Mouse (Mus musculus): ENCODE measurements around the gene Mrps5. TPM values are rescaled to one million over a fixed set of nuclear protein-coding genes. Genes with fewer than 3 reads are reported as not detected.

Gene Mrps5
- polyA plus RNA-seq, 1 experiment from 2014 or later, result 149 TPM

DNA sequence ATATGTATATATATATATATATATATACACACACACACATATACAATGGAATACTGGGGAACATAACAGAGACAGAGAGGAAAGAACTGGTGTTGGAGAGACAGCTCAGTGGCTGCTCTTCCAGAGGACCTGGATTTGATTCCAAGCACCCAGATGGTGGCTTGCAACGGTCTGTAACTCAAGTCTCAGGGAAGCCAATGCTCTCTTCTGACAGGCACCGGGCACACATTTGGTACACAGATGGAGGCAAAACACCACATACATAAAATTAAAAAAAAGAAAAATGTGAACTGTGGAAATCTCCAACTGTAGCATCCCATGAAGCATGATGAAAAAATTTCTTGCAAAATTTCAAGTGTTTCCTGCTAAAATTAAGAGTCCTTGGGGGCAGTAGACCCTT is 37.8 kb downstream of the Mrps5 start:
- Histone ChIP-seq H3K9ac (no peak overlapping the region), H3K4me1 (no peaks in the 10 kb centered on the region), H3K27ac (no peak overlapping the region), H3K4me2 (replicated peaks) (no peak overlapping the region), H3K27me3 (replicated peaks) (no peaks in the 10 kb centered on the region), H3K9me3 (no peaks in the 10 kb centered on the region), H3K36me3 (no peaks in the 10 kb centered on the region), H3K4me3 (no peak overlapping the region)
- 90% methylated on average over 2 of the region's 2 CpGs for WGBS
- ATAC-seq (ENCODE audit: low FRiP score, low read depth), result no peak

DNA sequence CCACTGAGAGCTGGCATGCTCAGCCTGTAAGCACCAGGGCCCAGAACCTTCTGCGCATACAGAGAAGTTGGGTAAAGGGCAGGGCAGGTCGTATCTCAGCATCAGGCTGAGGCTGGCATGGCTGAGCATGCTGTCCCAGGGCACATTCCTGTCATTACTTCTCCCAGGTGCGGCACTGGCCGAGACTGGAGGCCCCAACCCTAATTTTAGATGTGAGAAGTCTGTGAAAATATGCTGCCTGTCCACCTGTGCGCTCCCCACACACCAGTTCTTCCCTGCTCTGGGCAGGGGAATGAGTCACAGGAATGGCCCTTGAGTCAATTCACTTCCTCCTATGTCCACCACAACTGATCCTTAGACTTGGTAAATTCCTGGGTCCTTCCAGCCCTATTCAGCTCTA is 38.6 kb downstream of the Mrps5 start:
- ATAC-seq (ENCODE audit: low FRiP score, low read depth), result no peak
- Histone ChIP-seq H3K9me3 (no peaks in the 10 kb centered on the region), H3K4me1 (no peaks in the 10 kb centered on the region), H3K9ac (no peak overlapping the region), H3K4me3 (no peak overlapping the region), H3K27ac (no peak overlapping the region), H3K27me3 (replicated peaks) (no peaks in the 10 kb centered on the region), H3K4me2 (replicated peaks) (no peak overlapping the region), H3K36me3 (no peaks in the 10 kb centered on the region)
- WGBS, result 81% methylated on average over 5 of the region's 5 CpGs

DNA sequence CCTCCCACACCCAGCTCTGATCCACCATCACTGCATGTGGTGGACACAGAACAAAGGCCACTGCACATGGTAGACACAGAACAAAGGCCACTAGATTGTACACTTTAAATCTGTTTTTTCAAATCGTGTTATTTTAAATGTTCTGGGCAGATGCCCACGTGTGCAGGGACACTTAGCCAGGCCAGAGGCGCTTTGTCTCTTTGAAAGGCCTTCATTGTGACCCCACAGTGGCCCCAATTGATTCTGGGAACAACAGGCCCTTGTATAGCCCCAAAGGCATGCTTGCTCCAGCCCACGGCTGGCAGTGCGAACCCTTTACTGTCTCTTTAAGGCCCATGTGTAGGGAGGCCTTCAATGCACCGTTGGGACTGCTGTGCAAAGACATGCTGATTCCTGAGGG is 40.3 kb downstream of the Mrps5 start:
- H3K4me3 ChIP-seq, result no peak overlapping the region
- H3K4me1 ChIP-seq, result no peaks in the 10 kb centered on the region
- no peaks in the 10 kb centered on the region for H3K9me3 ChIP-seq
- H3K27me3 ChIP-seq (replicated peaks), result no peaks in the 10 kb centered on the region
- H3K9ac ChIP-seq, result no peak overlapping the region
- H3K27ac ChIP-seq, result no peak overlapping the region
- no peaks in the 10 kb centered on the region for H3K36me3 ChIP-seq
- ATAC-seq (ENCODE audit: low FRiP score, low read depth), result no peak
- H3K4me2 ChIP-seq (replicated peaks), result no peak overlapping the region
- 35% methylated on average over 6 of the region's 6 CpGs for WGBS

DNA sequence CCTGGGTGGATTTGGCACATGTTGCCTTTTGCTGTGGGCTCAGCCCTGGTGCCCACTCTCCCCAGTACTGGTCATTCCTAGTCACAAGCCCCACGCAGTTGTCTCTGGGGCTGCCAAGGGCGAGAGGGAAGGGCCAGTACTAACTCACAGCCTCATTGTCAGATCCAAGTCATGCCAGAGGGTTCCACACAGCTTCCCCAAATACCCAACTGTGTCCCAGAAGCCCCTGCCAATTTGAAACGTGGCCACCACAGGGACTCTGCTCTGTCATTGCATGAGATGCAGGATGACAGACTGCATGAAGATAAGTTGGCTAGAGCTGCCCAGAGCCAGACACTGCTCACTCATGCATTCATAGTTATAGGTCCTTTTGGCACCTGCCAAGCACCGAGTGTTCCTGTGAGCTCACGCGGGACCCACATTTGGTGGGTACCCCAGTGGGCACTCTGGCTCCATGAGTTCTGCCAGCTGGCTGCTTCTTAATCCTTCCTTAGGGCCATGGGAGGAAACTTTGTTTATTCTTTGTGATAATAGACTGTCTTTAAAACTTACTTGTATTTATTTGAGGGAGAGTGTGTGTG is 41.1 kb downstream of the Mrps5 start:
- no peak overlapping the region for H3K9ac ChIP-seq
- ATAC-seq (ENCODE audit: low FRiP score, low read depth), result no peak
- 83% methylated on average over 6 of the region's 6 CpGs for WGBS

DNA sequence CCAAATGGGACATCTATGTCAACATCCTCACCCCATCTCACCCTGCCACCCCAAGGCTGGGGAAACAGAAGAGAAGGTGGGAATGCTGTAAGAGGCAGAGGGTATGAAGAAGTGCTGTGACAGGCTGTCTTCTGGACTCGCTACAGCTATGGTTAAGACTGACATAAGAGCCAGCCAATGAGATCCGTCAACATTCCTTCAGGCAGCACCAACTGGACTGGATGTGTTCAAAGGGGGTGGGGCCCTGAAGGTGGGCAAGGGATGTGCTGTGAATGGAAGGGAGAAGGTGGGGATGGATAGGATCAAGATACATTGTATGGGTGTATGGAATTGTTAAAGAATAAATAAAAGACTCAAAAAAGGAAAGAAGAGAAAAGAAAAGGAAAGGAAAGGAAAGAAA is 45.6 kb downstream of the Mrps5 start:
- H3K27ac ChIP-seq, result no peak overlapping the region
- H3K9me3 ChIP-seq, result no peaks in the 10 kb centered on the region
- 72% methylated on average over 2 of the region's 2 CpGs for WGBS
- H3K9ac ChIP-seq, result no peak overlapping the region
- H3K4me1 ChIP-seq, result no peaks in the 10 kb centered on the region
- ATAC-seq (ENCODE audit: low FRiP score, low read depth), result no peak
- no peak overlapping the region for H3K4me2 ChIP-seq (replicated peaks)
- H3K36me3 ChIP-seq, result no peaks in the 10 kb centered on the region
- H3K27me3 ChIP-seq (replicated peaks), result no peaks in the 10 kb centered on the region
- H3K4me3 ChIP-seq, result no peak overlapping the region

More for the DNA sequence above, 41.1 kb downstream of the Mrps5 start:
- no peaks in the 10 kb centered on the region for H3K9me3 ChIP-seq
- H3K27ac ChIP-seq, result no peak overlapping the region
- no peak overlapping the region for H3K4me2 ChIP-seq (replicated peaks)
- H3K36me3 ChIP-seq, result no peaks in the 10 kb centered on the region
- no peak overlapping the region for H3K4me3 ChIP-seq
- H3K27me3 ChIP-seq (replicated peaks), result no peaks in the 10 kb centered on the region
- no peaks in the 10 kb centered on the region for H3K4me1 ChIP-seq

DNA sequence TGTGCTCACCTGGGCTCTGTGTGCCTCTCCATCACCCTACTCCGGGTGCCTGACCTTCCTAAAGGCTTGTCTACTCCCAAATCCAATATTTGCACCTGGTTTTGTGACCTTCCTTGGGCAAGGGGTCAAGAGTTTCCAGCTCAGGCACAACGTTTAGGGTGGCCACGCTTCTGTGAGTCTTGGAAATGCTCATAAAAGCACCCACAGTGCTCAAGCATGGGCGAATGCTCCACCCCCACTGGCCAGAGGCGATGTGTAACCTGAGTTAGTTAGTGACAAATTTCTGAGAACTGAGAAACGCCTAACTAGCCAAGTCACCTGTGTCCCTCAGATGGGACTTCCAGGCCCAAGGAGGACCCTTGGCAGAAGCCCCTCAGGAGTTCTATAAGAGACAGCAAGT is 48.6 kb downstream of the Mrps5 start:
- Histone ChIP-seq H3K9ac (no peak overlapping the region), H3K27me3 (replicated peaks) (no peaks in the 10 kb centered on the region), H3K36me3 (no peaks in the 10 kb centered on the region), H3K4me3 (no peak overlapping the region), H3K4me2 (replicated peaks) (no peak overlapping the region), H3K27ac (no peak overlapping the region), H3K4me1 (no peaks in the 10 kb centered on the region), H3K9me3 (no peaks in the 10 kb centered on the region)
- no peak for ATAC-seq (ENCODE audit: low FRiP score, low read depth)
- WGBS, result 77% methylated on average over 6 of the region's 6 CpGs

DNA sequence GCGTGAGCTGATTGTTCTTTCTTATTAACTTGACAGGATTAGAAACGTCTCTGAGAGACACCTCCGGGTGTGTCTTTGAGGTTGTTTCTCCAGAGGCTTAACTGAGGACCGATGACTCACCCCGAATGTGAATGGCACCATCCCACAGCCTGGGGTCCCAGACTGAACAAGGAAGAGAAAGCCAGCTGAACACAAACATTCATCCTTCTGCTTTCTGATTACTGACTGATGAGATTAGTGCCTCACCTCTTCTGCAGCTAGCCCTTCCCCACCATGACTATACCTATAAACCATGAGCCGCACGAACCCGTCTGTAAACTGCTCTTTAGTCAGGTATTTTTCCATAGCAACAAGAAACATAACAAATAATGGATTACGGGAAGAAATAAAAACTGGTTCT is 52.0 kb downstream of the Mrps5 start:
- H3K36me3 ChIP-seq, result no peaks in the 10 kb centered on the region
- no peak for ATAC-seq (ENCODE audit: low FRiP score, low read depth)
- no peak overlapping the region for H3K4me3 ChIP-seq
- no peak overlapping the region for H3K9ac ChIP-seq
- 85% methylated on average over 9 of the region's 9 CpGs for WGBS
- H3K4me1 ChIP-seq, result no peaks in the 10 kb centered on the region
- H3K27ac ChIP-seq, result no peak overlapping the region
- no peaks in the 10 kb centered on the region for H3K27me3 ChIP-seq (replicated peaks)
- no peaks in the 10 kb centered on the region for H3K9me3 ChIP-seq
- H3K4me2 ChIP-seq (replicated peaks), result no peak overlapping the region

DNA sequence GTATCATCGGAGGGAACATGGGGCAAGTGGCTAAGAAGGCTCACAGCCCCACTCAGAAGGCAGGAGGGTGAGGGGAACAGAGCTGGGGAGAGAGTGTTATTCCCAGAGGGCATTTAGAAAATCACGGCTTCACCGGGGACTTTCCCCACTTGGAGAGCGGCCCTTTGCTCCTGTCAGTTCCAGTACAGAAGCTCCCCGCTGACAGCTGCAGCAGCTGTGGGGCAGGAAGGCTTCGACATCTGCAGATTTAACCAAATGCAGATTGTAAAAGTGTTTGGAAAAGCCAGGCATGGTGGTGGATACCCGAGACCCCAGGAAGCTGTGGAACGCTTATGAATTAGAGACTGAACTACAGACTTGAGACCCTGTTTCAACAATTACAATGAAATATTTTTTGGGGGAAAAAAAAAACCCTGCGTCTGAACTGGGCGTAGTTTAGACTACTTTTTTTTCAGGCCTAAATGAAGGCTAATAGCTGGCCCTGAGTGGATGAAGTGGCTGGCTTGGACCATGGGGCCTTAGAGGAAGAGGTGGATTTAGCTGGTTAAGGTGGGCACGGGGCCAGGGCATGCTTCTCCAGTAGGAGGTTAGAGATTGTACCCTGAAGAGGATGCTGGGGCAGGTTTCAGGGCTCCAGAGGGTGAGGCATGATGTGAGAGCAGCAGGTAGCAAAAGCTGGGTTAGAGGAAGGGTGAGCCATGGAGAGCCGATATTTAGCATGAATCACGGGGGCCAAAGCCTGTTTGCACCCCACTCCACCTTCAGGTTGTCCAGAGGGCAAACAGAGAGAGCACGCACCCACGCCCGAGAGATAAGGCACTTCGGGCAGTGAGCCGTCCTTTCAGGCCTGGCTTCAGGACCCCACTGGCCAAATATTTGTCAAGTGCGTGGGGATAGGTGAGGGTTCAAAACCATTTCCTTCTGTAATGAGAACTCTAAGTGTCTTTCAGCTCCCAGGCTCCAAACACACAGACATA is 57.0 kb downstream of the Mrps5 start:
- Histone ChIP-seq H3K9me3 (no peaks in the 10 kb centered on the region), H3K36me3 (no peaks in the 10 kb centered on the region), H3K9ac (no peak overlapping the region), H3K27ac (no peak overlapping the region), H3K4me2 (replicated peaks) (no peak overlapping the region), H3K4me1 (no peaks in the 10 kb centered on the region), H3K4me3 (no peak overlapping the region), H3K27me3 (replicated peaks) (no peaks in the 10 kb centered on the region)
- no peak for ATAC-seq (ENCODE audit: low FRiP score, low read depth)
- WGBS, result 66% methylated on average over 19 of the region's 19 CpGs

DNA sequence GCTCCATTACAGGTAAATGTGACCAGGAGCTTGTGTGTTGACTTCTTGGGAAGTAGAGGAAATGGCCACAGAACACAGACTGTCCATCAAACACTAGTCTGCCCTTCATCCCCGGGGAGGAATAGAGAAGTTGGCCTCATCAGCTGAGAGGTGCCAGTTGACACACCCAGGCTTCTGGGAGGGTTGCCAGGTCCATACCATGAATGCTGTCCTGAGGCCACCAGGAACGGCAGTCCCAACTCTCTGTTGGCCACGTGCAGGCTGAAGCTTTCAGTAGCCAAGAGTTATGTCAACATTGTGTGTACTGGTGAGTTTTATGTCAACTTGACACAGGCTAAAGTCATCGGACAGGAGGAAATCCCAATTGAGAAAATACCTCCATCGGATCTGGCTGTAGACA is 59.9 kb downstream of the Mrps5 start:
- Histone ChIP-seq H3K9me3 (no peaks in the 10 kb centered on the region), H3K27me3 (replicated peaks) (no peaks in the 10 kb centered on the region), H3K36me3 (no peaks in the 10 kb centered on the region), H3K4me1 (no peaks in the 10 kb centered on the region), H3K4me2 (replicated peaks) (no peak overlapping the region), H3K9ac (no peak overlapping the region), H3K4me3 (no peak overlapping the region), H3K27ac (no peak overlapping the region)
- WGBS, result 78% methylated on average over 5 of the region's 5 CpGs
- no peak for ATAC-seq (ENCODE audit: low FRiP score, low read depth)

DNA sequence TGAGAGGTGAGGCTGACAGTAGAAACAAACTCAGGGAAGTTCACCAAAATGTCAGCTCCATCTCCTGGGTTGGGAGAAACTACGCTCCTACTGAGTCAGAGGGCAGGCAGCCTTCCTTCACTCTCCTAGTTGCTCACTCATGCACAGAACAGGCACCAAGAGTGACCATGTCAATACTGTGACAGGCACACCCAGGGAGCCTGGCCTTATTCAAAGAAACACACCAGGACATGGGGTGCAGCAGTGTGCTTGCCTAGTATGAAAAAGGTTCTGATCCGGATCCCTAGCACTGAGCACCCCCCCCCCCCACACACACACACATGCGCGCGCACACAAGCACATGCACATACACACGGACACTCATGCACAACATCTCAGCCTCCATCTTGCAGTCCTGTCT is 61.1 kb downstream of the Mrps5 start:
- H3K9me3 ChIP-seq, result no peaks in the 10 kb centered on the region
- no peaks in the 10 kb centered on the region for H3K4me1 ChIP-seq
- no peaks in the 10 kb centered on the region for H3K36me3 ChIP-seq
- WGBS, result 94% methylated on average over 6 of the region's 6 CpGs
- no peak overlapping the region for H3K4me3 ChIP-seq
- no peak overlapping the region for H3K27ac ChIP-seq
- H3K27me3 ChIP-seq (replicated peaks), result 0 out of 2 replicates have a peak, but pooled peaks cover 4% of the 10 kb centered on the region
- no peak overlapping the region for H3K9ac ChIP-seq
- no peak overlapping the region for H3K4me2 ChIP-seq (replicated peaks)
- ATAC-seq (ENCODE audit: low FRiP score, low read depth), result no peak

DNA sequence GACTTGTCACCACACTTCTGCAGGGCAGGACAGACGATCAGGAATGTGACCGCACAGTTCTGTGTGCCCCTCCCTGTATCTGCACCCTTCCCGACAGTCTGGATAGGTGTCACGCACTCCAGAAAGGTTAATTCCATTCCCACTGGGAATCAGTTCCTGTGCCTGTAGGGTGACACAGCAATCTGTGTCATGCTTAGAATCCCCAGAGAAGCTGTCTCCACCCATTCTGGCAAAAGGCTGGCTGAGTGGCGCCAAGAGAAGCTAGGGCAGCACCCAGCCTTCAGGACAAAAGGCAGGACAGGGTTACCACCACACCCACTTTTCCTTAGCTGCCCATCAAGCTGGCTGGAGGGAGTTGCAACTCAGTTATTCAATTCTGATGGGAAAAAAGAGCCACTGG is 62.9 kb downstream of the Mrps5 start:
- ATAC-seq (ENCODE audit: low FRiP score, low read depth), result no peak
- H3K9ac ChIP-seq, result no peak overlapping the region
- H3K36me3 ChIP-seq, result no peaks in the 10 kb centered on the region
- no peaks in the 10 kb centered on the region for H3K4me1 ChIP-seq
- H3K4me3 ChIP-seq, result no peak overlapping the region
- 75% methylated on average over 5 of the region's 5 CpGs for WGBS
- no peaks in the 10 kb centered on the region for H3K9me3 ChIP-seq
- no peak overlapping the region for H3K27ac ChIP-seq
- no peak overlapping the region for H3K4me2 ChIP-seq (replicated peaks)
- H3K27me3 ChIP-seq (replicated peaks), result peaks cover 15% of the 10 kb centered on the region

DNA sequence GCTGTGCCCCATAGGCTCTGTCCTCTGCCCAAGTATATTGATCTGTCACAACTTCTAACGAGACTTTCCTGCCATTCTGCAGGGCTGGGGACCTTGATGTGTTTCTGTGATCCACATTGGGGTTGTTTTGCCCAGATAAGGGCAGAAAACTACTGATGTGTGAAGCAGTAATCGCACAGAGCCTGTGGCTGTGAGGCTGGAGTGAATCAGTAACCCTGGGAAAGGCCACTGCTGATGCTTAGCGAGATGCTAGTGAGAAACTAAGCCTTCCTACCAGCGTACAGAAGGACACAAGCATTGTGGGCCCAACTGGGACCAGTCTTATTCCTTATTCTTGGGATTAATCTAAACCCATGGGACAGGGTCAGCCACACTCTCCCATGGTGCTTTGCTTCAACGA is 64.6 kb downstream of the Mrps5 start:
- H3K4me3 ChIP-seq, result no peak overlapping the region
- no peak overlapping the region for H3K9ac ChIP-seq
- H3K9me3 ChIP-seq, result no peaks in the 10 kb centered on the region
- 76% methylated on average over 5 of the region's 5 CpGs for WGBS
- peaks cover 32% of the 10 kb centered on the region for H3K27me3 ChIP-seq (replicated peaks)
- no peak for ATAC-seq (ENCODE audit: low FRiP score, low read depth)
- peaks cover 9% of the 10 kb centered on the region for H3K4me1 ChIP-seq
- no peak overlapping the region for H3K4me2 ChIP-seq (replicated peaks)
- no peak overlapping the region for H3K27ac ChIP-seq
- H3K36me3 ChIP-seq, result no peaks in the 10 kb centered on the region

DNA sequence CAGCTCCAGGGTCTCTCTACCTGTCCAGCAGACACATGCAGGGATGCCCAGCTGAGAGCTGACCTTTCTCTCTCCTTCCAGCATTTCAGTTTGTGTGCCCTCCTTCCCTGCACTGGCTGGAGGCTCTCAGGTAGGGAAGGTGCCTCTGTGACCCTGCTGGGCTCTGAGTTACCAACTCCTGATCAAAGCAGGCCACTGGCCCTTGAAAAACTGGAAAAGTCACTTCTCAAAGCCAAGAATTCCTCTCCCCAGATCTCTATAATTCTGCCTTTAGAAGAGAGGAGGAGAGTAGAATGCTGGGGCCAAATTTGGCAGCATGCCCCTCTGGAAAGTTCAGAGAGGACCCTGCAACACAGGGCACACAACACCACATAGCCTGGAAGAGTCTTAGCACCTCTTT is 65.3 kb downstream of the Mrps5 start:
- H3K4me1 ChIP-seq, result peaks cover 9% of the 10 kb centered on the region
- H3K4me2 ChIP-seq (replicated peaks), result no peak overlapping the region
- H3K27ac ChIP-seq, result no peak overlapping the region
- no peaks in the 10 kb centered on the region for H3K9me3 ChIP-seq
- H3K4me3 ChIP-seq, result no peak overlapping the region
- no peaks in the 10 kb centered on the region for H3K36me3 ChIP-seq
- H3K27me3 ChIP-seq (replicated peaks), result peaks cover 39% of the 10 kb centered on the region
- ATAC-seq (ENCODE audit: low FRiP score, low read depth), result no peak
- no peak overlapping the region for H3K9ac ChIP-seq
